Mouse (Mus musculus) hindbrain, embryonic 12.5 days (tissue): ENCODE measurements around the gene Tenm4. TPM values are rescaled to one million over a fixed set of nuclear protein-coding genes. Genes with fewer than 3 reads are reported as not detected.
A peak's percentile ranks its signal among the peaks of the same experiment; 100 is the strongest.

Experiments
- ATAC-seq: fragments of 200-750 bp; cut with Nextera tagmentation; 2 replicates; pipeline ENCODE4 v1.8.0; 2017; ENCODE audit warnings: moderate TSS enrichment; ENCODE audit not compliant: low FRiP score
- H3K27ac ChIP-seq: fragments of 300-500 bp; sonication (generic); 2 replicates; pipeline ENCODE4 v1.5.1; 2016; ENCODE audit warnings: mild to moderate bottlenecking
- H3K27me3 ChIP-seq: fragments of 300-500 bp; sonication (generic); 2 replicates; pipeline ENCODE4 v1.6.1; 2016; ENCODE audit warnings: mild to moderate bottlenecking
- H3K36me3 ChIP-seq: fragments of 300-500 bp; sonication (generic); 2 replicates; pipeline ENCODE4 v1.6.1; 2016; ENCODE audit warnings: mild to moderate bottlenecking
- H3K4me1 ChIP-seq: fragments of 300-500 bp; sonication (generic); 2 replicates; pipeline ENCODE4 v1.6.1; 2016
- H3K4me2 ChIP-seq: fragments of 300-500 bp; sonication (generic); replicated peaks from 2 replicates; pipeline ENCODE4 v1.6.1; 2016; ENCODE audit warnings: mild to moderate bottlenecking
- H3K4me3 ChIP-seq: fragments of 300-500 bp; sonication (generic); 2 replicates; pipeline ENCODE4 v1.5.1; 2016; ENCODE audit warnings: mild to moderate bottlenecking
- H3K9ac ChIP-seq: fragments of 300-500 bp; sonication (generic); 2 replicates; pipeline ENCODE4 v1.6.1; 2016; ENCODE audit warnings: mild to moderate bottlenecking, moderate library complexity
- H3K9me3 ChIP-seq: fragments of 300-500 bp; sonication (generic); replicated peaks from 2 replicates; pipeline ENCODE4 v1.6.1; 2016; ENCODE audit warnings: mild to moderate bottlenecking
- WGBS: fragments of 180-500 bp; shearing (Covaris S2); methylation state at CpG from one replicate; pipeline ENCODE4 v1.1.7; 2016; 5-methylcytosine and 5-hydroxymethylcytosine counted together
- polyA plus RNA-seq: library from polyadenylated mRNA; unstranded; fragments of >200 nt; fragmentation: Nextera tagmentation; extraction: Ambion mirVana; gene quantifications from 2 replicates; pipeline ENCODE4 v1.2.1, GENCODE M21; 2016

The Tenm4 gene
- polyA plus RNA-seq, 1 experiment from 2014 or later: 38.5 TPM

DNA sequence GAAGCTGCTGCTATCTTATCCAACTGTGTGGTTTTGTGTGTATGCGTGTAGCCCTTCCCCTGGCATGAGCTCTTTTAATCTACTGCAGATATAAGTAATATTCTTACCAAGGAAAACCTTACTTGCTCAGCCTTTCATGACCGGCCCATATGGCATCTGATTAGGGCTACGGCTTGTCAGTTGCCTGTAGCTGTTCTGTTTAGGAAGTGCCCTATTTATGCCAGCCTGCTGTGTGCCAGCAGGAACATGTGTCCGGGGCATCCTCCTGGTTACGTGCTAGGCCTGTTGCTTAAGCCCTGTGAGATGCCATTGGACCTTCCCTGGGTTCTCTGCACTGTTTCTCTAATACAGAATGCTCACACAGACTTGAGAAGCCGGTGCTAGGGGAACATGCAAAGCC, 655.1 kb downstream of the Tenm4 start:
- H3K9me3 ChIP-seq: 0 out of 2 replicates have a peak, but pooled peaks cover 4% of the 10 kb centered on the region
- 81% methylated on average over 6 of the region's 6 CpGs for WGBS
- H3K36me3 ChIP-seq: no peaks in the 10 kb centered on the region
- no peak for ATAC-seq
- H3K27ac ChIP-seq: no peak overlapping the region
- no peak overlapping the region for H3K4me3 ChIP-seq
- no peaks in the 10 kb centered on the region; the same call in 1 of the 2 replicates for H3K4me1 ChIP-seq
- H3K4me2 ChIP-seq: no peak overlapping the region
- H3K27me3 ChIP-seq: no peaks in the 10 kb centered on the region
- no peak overlapping the region for H3K9ac ChIP-seq

DNA sequence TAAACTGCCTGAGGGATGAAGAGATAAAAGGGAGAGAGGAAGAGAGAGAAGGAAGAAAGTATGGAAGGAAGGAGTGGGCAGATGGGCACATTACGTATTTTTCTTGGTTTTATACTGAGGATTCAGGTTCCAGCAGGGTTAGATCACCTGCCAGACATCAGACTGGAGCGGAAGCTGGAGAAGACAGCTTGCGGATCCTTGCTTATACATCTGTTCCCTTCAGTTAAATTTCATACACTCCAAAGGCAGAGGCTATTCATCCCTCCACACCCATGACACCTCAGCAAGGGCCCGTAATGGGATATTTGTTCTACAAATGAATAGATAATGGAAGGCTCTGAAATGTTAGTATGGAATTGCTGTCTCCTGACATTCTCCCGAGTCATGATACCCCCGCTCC, 655.6 kb downstream of the Tenm4 start:
- Histone ChIP-seq H3K9ac (no peak overlapping the region), H3K36me3 (no peaks in the 10 kb centered on the region), H3K27ac (no peak overlapping the region), H3K9me3 (0 out of 2 replicates have a peak, but pooled peaks cover 4% of the 10 kb centered on the region), H3K4me2 (no peak overlapping the region), H3K4me3 (no peak overlapping the region), H3K27me3 (no peaks in the 10 kb centered on the region), H3K4me1 (peaks cover under 1% of the 10 kb centered on the region; the same call in 1 of the 2 replicates)
- WGBS: 91% methylated on average over 6 of the region's 6 CpGs
- no peak for ATAC-seq

DNA sequence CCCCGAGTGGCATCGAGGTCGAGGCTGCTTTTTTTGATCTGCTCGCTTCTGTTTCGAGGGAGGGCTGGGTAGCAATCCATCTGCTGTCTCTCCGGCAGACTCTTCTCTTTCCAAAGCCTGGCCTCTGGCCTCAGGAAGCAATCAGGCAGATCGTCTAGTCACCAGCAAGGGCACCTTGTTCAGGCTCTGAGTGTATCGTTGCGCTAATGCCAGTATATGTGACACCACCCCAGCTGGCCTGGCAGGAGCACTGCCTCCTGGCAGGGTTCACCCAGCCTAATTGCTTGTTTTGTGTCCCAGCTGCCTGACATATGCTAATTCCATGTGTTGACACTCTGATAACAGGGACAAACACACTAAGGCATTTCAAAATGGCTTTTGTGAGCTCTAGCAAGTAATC, 661.5 kb downstream of the Tenm4 start:
- H3K27ac ChIP-seq: peak overlapping the region; percentile 69
- 24% methylated on average over 9 of the region's 9 CpGs for WGBS
- peaks cover 26% of the 10 kb centered on the region for H3K4me1 ChIP-seq
- H3K4me3 ChIP-seq: no peak overlapping the region
- no peaks in the 10 kb centered on the region for H3K36me3 ChIP-seq
- H3K9me3 ChIP-seq: 0 out of 2 replicates have a peak, but pooled peaks cover 4% of the 10 kb centered on the region
- no peaks in the 10 kb centered on the region for H3K27me3 ChIP-seq
- ATAC-seq: peak; percentile 76
- H3K4me2 ChIP-seq: no peak overlapping the region
- no peak overlapping the region for H3K9ac ChIP-seq

DNA sequence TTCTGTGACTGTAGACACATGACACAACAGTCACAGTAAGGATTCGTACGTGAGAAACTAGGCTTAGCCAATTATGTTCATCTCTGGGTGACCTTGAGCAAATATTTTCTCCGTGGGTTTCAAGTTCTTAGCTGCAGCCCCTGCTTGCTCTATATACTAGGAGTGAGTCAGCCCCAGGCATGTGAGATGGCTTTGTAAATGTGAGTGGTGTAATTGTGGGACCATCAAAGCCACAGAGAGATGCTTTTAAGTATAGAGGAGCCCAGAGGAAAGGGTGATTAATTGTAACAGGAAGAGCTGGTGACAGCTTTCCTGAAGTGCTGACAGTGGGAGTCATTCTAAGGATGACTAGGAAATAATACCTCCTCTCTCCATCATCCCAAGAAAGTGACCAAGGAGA, 662.0 kb downstream of the Tenm4 start:
- Histone ChIP-seq H3K9me3 (0 out of 2 replicates have a peak, but pooled peaks cover 2% of the 10 kb centered on the region), H3K4me1 (peaks cover 26% of the 10 kb centered on the region), H3K36me3 (no peaks in the 10 kb centered on the region), H3K9ac (no peak overlapping the region), H3K27me3 (no peaks in the 10 kb centered on the region), H3K4me3 (no peak overlapping the region), H3K27ac (peak overlapping the region; percentile 69), H3K4me2 (no peak overlapping the region)
- 53% methylated on average over 3 of the region's 3 CpGs for WGBS
- ATAC-seq: peak; percentile 23; the same call in 1 of the 2 replicates

DNA sequence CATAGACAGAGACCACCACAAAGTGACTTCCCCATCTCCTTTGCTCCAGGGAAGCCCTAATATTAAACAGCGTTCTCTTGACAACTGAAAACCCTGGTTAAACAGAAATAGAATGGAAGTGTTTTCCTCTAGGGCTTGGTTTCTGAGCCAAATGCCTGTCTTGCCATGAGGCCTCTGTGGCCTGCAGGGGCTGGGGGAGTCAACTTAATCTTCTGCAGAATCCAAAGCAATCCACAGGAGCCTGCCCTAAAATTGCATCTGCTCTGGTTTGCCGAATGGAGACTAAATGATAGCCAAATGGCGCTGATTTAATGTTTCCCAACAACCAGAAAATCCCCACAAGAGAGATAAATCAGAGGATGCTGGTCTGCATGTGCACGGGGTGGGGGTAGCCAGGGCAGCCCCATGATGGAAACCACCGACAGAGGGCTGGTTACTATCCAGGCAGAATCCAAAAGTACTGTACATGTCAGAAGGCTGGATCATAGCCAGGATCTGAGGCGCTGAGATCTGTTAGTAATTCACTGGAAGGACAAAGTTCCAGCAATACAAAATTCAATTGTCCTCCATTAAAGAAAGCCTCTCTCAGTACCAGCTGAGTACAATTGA, 663.7 kb downstream of the Tenm4 start:
- Histone ChIP-seq H3K4me3 (no peak overlapping the region), H3K4me1 (peaks cover 29% of the 10 kb centered on the region), H3K9ac (no peak overlapping the region), H3K36me3 (peaks cover 4% of the 10 kb centered on the region; the same call in 1 of the 2 replicates), H3K27me3 (no peaks in the 10 kb centered on the region), H3K27ac (peak overlapping the region; percentile 57; the same call in 1 of the 2 replicates), H3K9me3 (no peaks in the 10 kb centered on the region), H3K4me2 (no peak overlapping the region)
- 53% methylated on average over 6 of the region's 6 CpGs for WGBS
- ATAC-seq: no peak

DNA sequence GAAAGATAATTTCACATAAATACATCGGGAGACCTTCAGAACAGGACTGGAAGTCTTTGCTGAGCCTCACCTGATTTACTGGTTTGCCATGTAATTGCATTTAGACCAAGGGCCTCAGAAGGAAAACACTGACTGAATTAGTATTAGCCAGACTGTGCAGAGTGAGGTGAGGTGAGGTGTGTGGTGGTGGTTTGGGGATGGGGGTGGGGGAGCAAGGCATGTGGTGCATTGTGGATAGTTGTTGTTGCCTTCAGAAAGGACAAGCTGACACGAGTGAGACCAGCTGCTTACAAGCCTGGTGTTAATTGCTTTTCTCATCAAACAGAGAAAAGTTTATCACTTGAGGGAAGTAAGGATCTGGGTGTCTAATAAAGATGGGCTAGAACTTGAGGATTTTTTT, 664.3 kb downstream of the Tenm4 start:
- H3K9ac ChIP-seq: no peak overlapping the region
- 58% methylated on average over 2 of the region's 2 CpGs for WGBS
- H3K27ac ChIP-seq: peak overlapping the region; percentile 57; the same call in 1 of the 2 replicates
- no peaks in the 10 kb centered on the region for H3K27me3 ChIP-seq
- no peak overlapping the region for H3K4me3 ChIP-seq
- H3K4me2 ChIP-seq: no peak overlapping the region
- no peaks in the 10 kb centered on the region for H3K9me3 ChIP-seq
- peaks cover 7% of the 10 kb centered on the region; the same call in 1 of the 2 replicates for H3K36me3 ChIP-seq
- ATAC-seq: no peak
- H3K4me1 ChIP-seq: peaks cover 29% of the 10 kb centered on the region

DNA sequence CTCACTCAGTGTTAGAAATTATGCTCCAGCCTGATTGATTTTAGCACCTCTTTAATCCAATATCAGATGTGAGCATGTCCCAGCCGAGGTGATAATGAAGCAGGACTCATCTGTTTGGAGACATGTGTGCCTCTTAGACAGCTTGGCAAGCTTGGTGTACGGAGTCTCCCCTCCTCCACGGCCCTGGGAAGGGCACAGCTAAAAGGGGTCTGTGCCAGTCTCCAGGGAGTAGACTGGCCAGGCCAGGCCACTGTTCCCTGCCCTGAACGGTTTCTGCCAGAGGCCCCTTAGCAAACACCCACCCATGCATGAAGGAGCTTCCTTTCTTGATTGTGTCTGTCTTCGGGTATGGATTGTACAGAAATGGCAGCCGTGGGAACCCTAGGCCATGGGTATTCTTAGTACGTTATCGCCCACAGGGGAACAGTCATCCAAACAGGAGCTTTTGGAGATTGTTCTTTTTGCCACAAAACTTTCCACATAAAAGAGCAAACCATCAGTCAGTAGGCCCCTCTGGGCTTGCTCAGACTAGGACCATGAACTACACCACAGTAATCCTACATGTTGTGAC, 667.3 kb downstream of the Tenm4 start:
- Histone ChIP-seq H3K4me1 (peaks cover 25% of the 10 kb centered on the region), H3K4me3 (no peak overlapping the region), H3K9me3 (no peaks in the 10 kb centered on the region), H3K27ac (0 out of 2 replicates have a peak overlapping the region, but pooled peaks have one; percentile 2), H3K4me2 (no peak overlapping the region), H3K27me3 (no peaks in the 10 kb centered on the region), H3K9ac (no peak overlapping the region), H3K36me3 (peaks cover 9% of the 10 kb centered on the region; the same call in 1 of the 2 replicates)
- ATAC-seq: peak; percentile 67; the same call in 1 of the 2 replicates
- WGBS: 76% methylated on average over 8 of the region's 8 CpGs

DNA sequence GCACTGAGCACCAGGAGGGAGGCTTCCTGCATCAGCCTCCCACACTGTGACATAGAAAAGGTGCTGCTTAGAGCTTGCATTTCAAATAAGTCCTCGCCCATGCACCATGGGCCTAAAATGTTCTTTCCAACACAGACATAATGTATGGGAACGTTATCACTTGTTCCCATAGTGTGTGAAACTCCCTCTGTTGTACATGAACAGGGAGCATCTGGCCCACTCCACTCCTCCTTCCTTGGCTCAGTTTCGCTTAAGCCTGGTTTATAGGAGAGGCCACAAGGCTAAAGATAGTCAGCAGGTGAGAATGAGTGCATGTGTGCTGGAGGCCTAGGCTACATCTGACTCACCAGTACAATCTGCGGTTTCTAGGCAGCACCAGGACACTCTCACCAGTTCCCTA, 667.9 kb downstream of the Tenm4 start:
- Histone ChIP-seq H3K9ac (no peak overlapping the region), H3K27ac (0 out of 2 replicates have a peak overlapping the region, but pooled peaks have one; percentile 2), H3K9me3 (no peaks in the 10 kb centered on the region), H3K36me3 (peaks cover 9% of the 10 kb centered on the region; the same call in 1 of the 2 replicates), H3K4me1 (peaks cover 29% of the 10 kb centered on the region), H3K4me3 (no peak overlapping the region), H3K4me2 (no peak overlapping the region), H3K27me3 (no peaks in the 10 kb centered on the region)
- WGBS: 94% methylated on average over 4 of the region's 4 CpGs
- no peak for ATAC-seq

DNA sequence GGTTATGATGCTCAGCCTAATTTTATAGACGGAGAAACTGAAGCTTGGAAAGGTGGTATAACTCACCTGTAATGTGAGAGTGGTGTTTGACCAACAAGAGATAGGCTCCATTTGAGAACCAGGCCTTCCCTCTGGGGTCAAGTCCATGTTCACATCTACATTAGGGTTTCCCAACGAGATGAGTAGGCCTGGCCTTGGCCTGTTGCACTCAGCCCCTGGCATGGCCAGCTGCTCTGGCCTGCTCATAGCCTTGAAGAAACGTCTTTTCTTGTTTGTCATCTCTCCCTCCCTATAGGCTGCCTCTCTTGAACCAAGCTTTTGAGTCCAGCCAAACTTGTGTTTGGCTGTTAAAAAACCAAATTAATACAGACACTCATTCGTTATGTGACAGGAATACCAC, 668.5 kb downstream of the Tenm4 start:
- Histone ChIP-seq H3K27ac (no peak overlapping the region), H3K36me3 (peaks cover 9% of the 10 kb centered on the region; the same call in 1 of the 2 replicates), H3K4me1 (peaks cover 30% of the 10 kb centered on the region), H3K27me3 (no peaks in the 10 kb centered on the region), H3K9me3 (no peaks in the 10 kb centered on the region), H3K9ac (no peak overlapping the region), H3K4me3 (no peak overlapping the region), H3K4me2 (no peak overlapping the region)
- no peak for ATAC-seq
- WGBS: 88% methylated on average over 4 of the region's 4 CpGs

DNA sequence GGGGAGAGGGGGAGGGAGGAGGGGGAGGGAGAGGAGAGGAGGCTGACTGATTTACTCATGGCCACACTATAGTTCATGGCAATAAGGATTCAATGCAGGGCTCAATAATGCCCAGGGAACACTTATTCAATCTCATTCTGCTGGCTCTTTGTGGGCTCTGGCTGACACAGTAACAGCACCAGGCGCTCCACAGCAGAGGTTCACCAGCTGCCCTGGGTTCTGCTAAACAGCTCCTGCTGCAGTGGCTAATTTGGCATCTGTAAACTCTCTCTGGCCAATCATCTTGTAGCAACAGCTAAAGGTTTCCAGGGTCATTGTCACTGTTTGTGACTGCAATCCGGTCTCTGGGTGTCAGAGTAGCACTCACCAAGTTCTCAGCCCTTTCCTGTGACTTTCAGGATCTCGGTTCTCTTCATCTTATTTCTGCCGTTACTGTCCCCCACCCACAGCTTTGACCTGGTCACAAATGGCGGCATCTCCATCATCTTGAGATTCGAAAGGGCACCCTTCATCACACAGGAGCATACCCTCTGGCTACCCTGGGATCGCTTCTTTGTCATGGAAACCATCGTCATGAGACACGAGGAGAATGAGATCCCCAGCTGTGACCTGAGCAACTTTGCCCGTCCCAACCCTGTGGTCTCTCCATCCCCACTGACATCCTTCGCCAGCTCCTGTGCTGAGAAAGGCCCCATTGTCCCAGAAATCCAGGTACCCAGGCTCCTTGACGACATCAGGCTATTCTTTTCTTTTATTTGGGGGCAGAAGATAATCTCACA, 671.6 kb downstream of the Tenm4 start:
- Histone ChIP-seq H3K4me3 (no peak overlapping the region), H3K4me1 (peaks cover 23% of the 10 kb centered on the region), H3K27me3 (no peaks in the 10 kb centered on the region), H3K27ac (peak overlapping the region; percentile 52), H3K9me3 (no peaks in the 10 kb centered on the region), H3K9ac (no peak overlapping the region), H3K4me2 (no peak overlapping the region), H3K36me3 (peaks cover 9% of the 10 kb centered on the region; the same call in 1 of the 2 replicates)
- 43% methylated on average over 12 of the region's 12 CpGs for WGBS
- 0 out of 2 replicates have a peak, but pooled peaks have one; percentile 41 for ATAC-seq

DNA sequence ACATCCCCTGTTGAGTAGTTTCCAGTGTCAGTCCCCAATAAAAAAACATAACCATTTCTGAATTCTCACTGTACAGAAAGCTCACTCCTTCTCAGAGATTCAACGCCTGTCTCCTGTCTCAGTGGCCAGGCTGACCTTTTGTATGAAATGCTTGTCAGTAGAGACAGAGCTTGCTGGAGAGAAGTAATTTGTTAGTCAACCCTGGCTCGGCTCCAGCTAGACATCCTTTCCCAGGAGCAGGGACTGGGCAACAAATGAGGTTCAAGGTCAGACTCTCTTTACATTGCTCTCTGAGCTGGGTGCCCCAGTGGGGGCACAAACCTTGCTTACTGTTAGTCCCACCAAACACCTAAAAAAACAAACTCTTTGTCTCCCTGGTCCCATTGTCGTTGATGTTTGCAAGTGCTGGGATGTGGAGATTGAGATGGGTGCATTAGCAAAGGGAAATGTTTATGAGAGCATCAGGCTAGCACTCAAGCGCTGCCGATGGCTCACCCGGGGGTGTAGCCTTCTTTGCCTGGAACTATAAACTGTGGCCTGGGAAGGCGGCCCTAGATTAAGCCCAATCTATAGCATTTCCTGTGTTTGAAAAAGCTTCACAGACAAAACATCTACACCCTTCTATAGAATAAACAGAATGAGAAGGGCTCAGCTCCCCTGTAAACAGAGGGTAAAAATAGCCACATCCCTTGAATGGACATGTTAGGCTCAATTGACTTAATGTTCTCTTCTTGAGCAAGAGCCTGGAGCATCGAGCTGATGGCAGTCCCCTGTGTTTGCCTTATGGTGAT, 673.3 kb downstream of the Tenm4 start:
- Histone ChIP-seq H3K4me2 (no peak overlapping the region), H3K36me3 (0 out of 2 replicates have a peak, but pooled peaks cover 5% of the 10 kb centered on the region), H3K9me3 (no peaks in the 10 kb centered on the region), H3K9ac (no peak overlapping the region), H3K27me3 (no peaks in the 10 kb centered on the region), H3K4me1 (peaks cover 19% of the 10 kb centered on the region), H3K27ac (peak overlapping the region; percentile 68), H3K4me3 (no peak overlapping the region)
- ATAC-seq: no peak
- 66% methylated on average over 8 of the region's 8 CpGs for WGBS
